Mouse (Mus musculus) cerebellum, adult 2 months (tissue): ENCODE results near the gene Spon2.

Experiments
- CTCF ChIP-seq: fragments of 200-500 bp; IDR thresholded peaks from 2 replicates; pipeline ENCODE4 v1.5.1; 2011; ENCODE audit warnings: low read depth, mild to moderate bottlenecking, control low read depth, low read length, moderate library complexity, borderline replicate concordance; ENCODE audit not compliant: insufficient read depth
- POLR2A ChIP-seq: fragments of 200-500 bp; IDR thresholded peaks from 2 replicates; pipeline ENCODE4 v1.6.1; 2011; ENCODE audit warnings: low read length, control low read depth, borderline replicate concordance; ENCODE audit not compliant: insufficient read depth

DNA sequence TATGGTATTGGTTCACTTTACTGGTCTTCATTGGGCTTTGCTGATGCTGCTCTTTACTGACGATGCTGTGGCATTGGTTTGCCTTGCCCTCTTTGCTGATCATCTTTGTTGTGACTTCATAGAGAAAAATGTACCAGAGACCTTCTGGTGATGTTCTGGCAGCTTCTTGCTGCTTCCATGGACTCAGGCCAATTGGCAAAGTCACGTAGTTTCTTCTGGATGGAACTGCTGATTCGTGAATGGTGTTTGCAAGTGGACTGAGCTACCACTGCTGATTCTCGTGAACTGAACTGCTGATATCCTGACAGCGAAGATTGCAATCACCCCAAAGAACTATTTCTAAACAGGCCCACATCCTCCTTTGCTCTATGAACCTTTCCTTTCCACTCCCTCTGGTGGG is 36.2 kb upstream of the Spon2 start:
- TF ChIP-seq POLR2A = no peak
- TF ChIP-seq CTCF = no peak
